Mouse (Mus musculus) small intestine, adult 2 months (tissue): ENCODE data around the gene Dpysl5.

Source experiments
- CTCF ChIP-seq: fragments of 200-500 bp; IDR thresholded peaks from 2 replicates; pipeline ENCODE4 v1.5.1; 2012; ENCODE audit warnings: low read depth, mild to moderate bottlenecking, control low read depth, inconsistent platforms, low read length, moderate library complexity, mixed read lengths; ENCODE audit not compliant: insufficient replicate concordance, insufficient read length; ENCODE audit errors: extremely low read depth
- POLR2A ChIP-seq: fragments of 200-500 bp; IDR thresholded peaks from 2 replicates; pipeline ENCODE4 v1.6.1; 2012; ENCODE audit warnings: low read depth, mild to moderate bottlenecking, control low read depth, inconsistent platforms, low read length, moderate library complexity

DNA sequence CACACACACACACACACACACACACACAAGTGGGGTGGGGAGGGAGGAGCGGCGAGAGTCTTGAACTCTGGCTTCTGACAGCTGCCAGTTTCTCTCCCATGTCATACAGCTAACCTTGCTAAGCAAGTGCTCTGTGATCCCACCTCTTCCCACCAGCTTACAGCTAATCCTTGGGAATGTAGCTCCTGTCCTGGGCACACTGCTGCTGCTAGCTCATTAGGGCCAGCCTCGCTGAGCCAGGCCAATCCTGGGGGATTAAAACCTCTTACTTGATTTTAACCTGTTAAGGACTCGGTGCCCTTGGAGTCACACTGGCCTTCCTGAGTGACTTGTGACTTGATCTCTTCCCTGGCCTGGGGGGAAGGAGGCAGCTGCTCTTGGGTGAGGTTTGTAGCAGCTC lies 23.3 kb downstream of the Dpysl5 start:
- TF ChIP-seq POLR2A (no peak), CTCF (no peak)
